Mouse (Mus musculus): Measurements from ENCODE around the gene Acot6.
"Not testable (repeated sequence)": the region's sequence is repeated elsewhere in the genome, so short reads cannot be mapped to it uniquely, and the experiment has no call there.

Gene Acot6

DNA sequence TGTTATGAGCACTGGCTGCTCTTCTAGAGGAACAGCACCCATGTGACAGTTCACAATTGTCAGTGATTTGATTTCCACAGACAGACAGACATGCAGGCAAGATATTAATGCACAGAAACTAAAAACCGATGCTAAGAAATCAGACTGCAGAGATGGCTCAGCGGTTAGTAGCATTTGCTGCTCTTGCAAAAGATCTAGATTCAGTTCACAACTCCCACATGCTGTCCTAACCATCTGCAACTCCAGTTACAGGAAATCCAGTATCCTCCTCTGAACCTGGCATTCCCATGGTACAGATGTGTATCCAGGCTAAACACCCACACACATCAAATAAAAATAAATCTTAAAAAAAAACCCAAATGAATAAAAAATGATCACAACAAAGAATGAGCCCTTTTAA is 28.8 kb upstream of the Acot6 start:
- Histone ChIP-seq H3K36me3 (ENCODE audit: control insufficient read depth, insufficient read depth, low read length, poor library complexity, severe bottlenecking) (no peaks in the 10 kb centered on the region), H3K27me3 (ENCODE audit: control insufficient read depth, insufficient read depth, low read length, poor library complexity, severe bottlenecking) (no peaks in the 10 kb centered on the region)
- no peak for DNase-seq (ENCODE audit: low read depth, low spot score)

DNA sequence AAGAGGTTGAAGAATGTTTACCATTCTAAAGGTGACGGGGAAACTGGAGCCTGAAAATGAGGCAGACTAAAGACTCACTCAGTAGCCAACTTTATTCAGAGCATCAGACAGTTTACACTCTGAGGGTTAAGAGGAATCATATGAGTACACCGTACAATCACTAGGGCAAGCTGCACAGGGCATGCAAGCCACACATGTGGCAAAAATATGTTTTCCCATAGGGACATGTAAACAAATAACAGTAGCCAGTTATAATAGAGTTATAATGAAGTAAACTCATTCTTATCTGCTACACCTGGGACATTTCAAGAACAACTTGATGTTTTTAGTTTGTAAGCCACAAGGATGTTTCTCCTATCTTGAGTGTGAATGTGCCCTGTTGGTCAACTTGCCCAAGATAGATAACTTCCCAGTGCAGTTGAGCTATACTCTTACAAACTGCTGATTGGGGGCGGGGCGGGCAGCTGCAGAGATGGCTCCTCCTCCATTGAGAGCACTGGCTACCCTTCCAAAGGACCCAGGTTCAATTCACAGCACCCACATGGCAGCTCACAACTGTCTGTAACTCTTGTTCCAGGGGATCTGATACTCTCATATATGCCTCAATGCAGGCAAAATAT is 23.0 kb upstream of the Acot6 start:
- H3K36me3 ChIP-seq (ENCODE audit: control insufficient read depth, insufficient read depth, low read length, poor library complexity, severe bottlenecking) = no peaks in the 10 kb centered on the region
- no peaks in the 10 kb centered on the region for H3K27me3 ChIP-seq (ENCODE audit: control insufficient read depth, insufficient read depth, low read length, poor library complexity, severe bottlenecking)
- DNase-seq (ENCODE audit: low read depth, low spot score) = no peak

DNA sequence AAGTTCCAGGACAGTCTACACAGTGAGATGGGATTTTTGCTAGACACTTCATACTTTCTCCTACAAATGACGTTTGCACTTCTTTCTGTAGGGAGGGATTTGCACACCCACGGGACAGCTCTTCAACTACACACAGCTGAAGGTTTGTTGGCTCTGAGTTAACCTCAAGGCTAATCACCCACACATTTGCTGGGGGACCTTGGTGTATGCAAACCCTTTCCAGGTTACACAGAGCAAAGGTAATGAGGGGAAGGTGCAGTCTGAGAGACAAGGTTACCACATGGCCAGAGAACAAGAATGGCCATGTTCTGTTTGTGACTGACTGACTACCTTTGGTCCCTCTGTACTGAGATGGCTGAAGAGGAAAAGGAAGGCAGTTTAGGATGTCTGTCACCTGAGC is 16.6 kb upstream of the Acot6 start:
- Histone ChIP-seq H3K36me3 (ENCODE audit: control insufficient read depth, insufficient read depth, low read length, poor library complexity, severe bottlenecking) (no peaks in the 10 kb centered on the region), H3K27me3 (ENCODE audit: control insufficient read depth, insufficient read depth, low read length, poor library complexity, severe bottlenecking) (no peaks in the 10 kb centered on the region; the same call in 1 of the 2 replicates)
- no peak for DNase-seq (ENCODE audit: low read depth, low spot score)

DNA sequence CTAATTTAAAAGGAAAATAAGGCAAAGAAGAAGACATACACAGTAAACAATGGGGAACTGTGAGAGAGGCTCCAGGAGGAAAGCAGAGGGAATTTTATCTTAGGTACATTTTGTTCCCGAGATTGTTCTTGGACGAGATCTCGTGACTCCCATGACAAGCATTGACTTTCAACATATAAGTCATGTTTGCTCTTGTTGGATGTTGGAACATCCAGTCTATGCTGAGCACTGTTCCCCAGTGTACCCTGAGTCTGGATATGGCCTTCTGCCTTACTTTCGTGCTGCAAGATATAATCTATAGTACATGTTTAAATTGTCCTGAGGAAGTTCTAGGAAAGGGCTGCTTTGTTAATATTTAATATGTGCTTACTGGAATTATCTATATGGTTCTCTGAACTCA is 15.9 kb upstream of the Acot6 start:
- H3K27me3 ChIP-seq (ENCODE audit: control insufficient read depth, insufficient read depth, low read length, poor library complexity, severe bottlenecking) = no peaks in the 10 kb centered on the region; the same call in 1 of the 2 replicates
- H3K36me3 ChIP-seq (ENCODE audit: control insufficient read depth, insufficient read depth, low read length, poor library complexity, severe bottlenecking) = no peaks in the 10 kb centered on the region
- no peak for DNase-seq (ENCODE audit: low read depth, low spot score)

DNA sequence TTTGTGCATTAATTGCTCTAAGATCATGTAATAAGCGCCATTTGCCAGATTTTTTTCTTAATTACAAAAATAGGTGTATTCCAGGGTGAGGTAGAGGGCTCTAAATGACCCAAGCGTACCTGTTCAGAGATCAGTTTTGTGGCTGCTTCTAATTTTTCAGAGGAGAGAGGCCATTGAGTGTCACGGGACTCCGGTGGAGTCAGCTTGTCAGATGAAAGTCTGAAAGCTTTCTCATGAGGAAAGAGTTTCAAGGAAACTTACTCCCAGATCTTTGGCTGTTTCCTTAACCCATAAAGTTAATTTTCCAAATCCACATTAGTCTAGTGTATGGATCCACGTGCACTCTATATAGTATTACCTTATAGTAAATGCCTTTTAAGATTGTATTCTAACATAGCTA is 5.8 kb upstream of the Acot6 start:
- H3K27me3 ChIP-seq (ENCODE audit: control insufficient read depth, insufficient read depth, low read length, poor library complexity, severe bottlenecking); H3K36me3 ChIP-seq (ENCODE audit: control insufficient read depth, insufficient read depth, low read length, poor library complexity, severe bottlenecking); DNase-seq (ENCODE audit: low read depth, low spot score): not testable (repeated sequence)

DNA sequence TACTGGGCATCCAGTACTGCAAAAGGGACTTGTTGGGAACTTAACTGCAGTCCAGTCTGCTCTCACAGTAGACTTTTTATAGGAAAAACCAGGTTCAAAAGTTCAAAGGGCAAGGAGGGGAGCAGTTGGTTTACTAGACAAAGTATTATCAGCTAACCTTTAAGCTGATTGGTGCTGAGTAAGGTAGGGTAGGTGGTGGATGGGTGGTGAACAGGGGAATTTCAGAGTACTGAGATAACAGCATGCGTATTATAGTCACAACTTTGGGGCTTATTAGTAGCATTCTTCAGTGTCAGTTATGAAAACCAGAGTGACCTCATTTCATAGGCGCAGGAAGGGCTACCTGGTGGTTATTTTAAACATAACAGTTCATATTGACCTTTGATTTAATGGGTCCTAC is 849 bp upstream of the Acot6 start:
- H3K36me3 ChIP-seq (ENCODE audit: control insufficient read depth, insufficient read depth, low read length, poor library complexity, severe bottlenecking) = no peaks in the 10 kb centered on the region
- H3K27me3 ChIP-seq (ENCODE audit: control insufficient read depth, insufficient read depth, low read length, poor library complexity, severe bottlenecking) = no peaks in the 10 kb centered on the region
- no peak for DNase-seq (ENCODE audit: low read depth, low spot score)

DNA sequence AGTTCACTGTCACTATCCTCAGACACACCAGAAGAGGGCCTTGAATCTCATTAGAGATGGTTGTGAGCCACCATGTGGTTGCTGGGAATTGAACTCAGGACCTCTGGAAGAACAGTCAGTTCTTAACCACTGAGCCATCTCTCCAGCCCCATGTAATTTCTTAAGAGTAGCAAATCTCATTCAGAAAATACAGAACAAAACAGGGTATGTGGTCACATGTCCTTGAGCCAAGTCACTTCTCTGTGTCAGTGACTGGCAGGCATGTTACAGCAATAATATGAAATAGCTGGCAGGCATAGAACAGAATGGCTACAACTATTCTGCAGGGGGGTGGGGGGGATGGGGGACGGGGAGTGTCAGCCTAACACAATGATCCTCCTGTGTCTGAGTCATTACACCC is 383 bp upstream of the Acot6 start:
- H3K27me3 ChIP-seq (ENCODE audit: control insufficient read depth, insufficient read depth, low read length, poor library complexity, severe bottlenecking) = no peaks in the 10 kb centered on the region
- DNase-seq (ENCODE audit: low read depth, low spot score) = no peak
- no peaks in the 10 kb centered on the region for H3K36me3 ChIP-seq (ENCODE audit: control insufficient read depth, insufficient read depth, low read length, poor library complexity, severe bottlenecking)

DNA sequence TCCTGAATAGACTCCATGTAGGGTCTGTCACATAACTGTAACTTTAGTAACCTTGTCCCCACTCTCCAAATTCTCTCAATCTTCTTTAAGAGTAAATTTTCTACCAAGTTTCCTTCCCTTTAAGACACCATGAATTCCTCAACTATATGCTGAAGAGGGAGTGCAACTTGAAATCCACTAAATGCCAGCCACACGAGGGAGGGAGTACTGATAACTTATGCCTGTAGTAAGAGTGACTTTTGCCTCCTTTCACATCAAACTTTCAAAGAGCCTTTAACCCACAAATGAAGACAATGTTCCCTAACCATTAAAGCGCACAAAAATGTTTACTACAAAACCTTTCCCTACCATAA is 1.0 kb downstream of the Acot6 start:
- no peaks in the 10 kb centered on the region for H3K27me3 ChIP-seq (ENCODE audit: control insufficient read depth, insufficient read depth, low read length, poor library complexity, severe bottlenecking)
- DNase-seq (ENCODE audit: low read depth, low spot score) = no peak
- no peaks in the 10 kb centered on the region for H3K36me3 ChIP-seq (ENCODE audit: control insufficient read depth, insufficient read depth, low read length, poor library complexity, severe bottlenecking)

DNA sequence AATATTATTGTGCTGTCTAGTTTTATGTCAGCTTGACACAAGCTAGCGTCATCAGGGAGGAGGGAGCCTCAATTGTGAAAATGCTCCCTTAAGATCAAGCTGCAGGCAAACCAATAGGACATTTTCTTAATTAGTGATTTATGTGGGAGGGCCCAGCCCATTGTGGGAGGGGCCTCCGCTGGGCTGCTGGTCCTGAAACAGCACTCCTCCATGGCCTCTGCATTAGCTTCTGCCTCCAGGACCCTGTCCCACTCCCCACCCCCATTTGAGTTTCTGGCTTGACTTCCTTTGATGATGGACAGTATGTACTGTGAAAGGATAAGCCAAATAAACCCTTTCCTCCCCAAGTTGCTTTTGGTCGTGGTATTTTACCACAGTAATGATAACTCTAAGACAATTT is 6.6 kb downstream of the Acot6 start:
- H3K36me3 ChIP-seq (ENCODE audit: control insufficient read depth, insufficient read depth, low read length, poor library complexity, severe bottlenecking) = no peaks in the 10 kb centered on the region
- H3K27me3 ChIP-seq (ENCODE audit: control insufficient read depth, insufficient read depth, low read length, poor library complexity, severe bottlenecking) = no peaks in the 10 kb centered on the region
- no peak for DNase-seq (ENCODE audit: low read depth, low spot score)

DNA sequence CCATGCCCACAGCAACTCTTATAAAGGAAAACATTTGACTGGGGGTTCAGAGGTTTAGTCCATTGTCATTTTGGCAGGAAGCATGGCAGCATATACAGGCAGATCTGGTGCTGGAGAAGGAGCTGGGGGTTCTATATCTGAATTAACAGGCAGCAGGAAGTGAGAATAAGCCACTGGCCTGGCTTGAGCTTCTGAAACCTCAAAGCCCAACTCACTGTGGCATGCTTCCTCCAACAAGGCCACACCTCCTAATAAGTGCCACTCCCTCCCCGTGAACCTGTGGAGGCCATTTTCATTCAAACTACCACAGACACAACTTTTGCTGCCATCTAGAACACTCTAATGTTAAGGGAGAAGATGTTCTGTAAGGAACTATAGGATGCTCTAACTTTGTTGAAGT is 7.2 kb downstream of the Acot6 start:
- H3K36me3 ChIP-seq (ENCODE audit: control insufficient read depth, insufficient read depth, low read length, poor library complexity, severe bottlenecking) = no peaks in the 10 kb centered on the region
- DNase-seq (ENCODE audit: low read depth, low spot score) = peak; percentile 51

DNA sequence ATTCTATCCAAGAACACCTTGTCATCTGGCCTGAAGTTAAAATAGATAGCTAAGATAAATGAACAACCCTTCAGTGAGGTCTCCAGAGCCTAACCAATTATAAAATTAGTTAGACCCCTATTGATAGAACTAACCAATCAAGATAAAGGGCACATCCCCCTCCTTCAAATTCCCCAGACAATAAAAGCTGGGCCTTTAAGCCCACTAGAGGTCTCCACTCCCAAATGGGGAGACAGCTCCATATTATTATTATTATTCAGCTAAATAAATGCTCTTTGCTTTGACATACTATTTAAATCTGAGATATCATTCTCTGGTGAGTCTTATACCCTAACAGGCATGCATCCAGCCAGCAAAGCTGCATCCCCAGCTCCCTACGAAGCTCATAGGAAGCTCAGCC is 9.5 kb downstream of the Acot6 start:
- H3K27me3 ChIP-seq (ENCODE audit: control insufficient read depth, insufficient read depth, low read length, poor library complexity, severe bottlenecking) = no peaks in the 10 kb centered on the region
- DNase-seq (ENCODE audit: low read depth, low spot score) = no peak
- no peaks in the 10 kb centered on the region for H3K36me3 ChIP-seq (ENCODE audit: control insufficient read depth, insufficient read depth, low read length, poor library complexity, severe bottlenecking)

More for the DNA sequence above, 7.2 kb downstream of the Acot6 start:
- no peaks in the 10 kb centered on the region for H3K27me3 ChIP-seq (ENCODE audit: control insufficient read depth, insufficient read depth, low read length, poor library complexity, severe bottlenecking)

DNA sequence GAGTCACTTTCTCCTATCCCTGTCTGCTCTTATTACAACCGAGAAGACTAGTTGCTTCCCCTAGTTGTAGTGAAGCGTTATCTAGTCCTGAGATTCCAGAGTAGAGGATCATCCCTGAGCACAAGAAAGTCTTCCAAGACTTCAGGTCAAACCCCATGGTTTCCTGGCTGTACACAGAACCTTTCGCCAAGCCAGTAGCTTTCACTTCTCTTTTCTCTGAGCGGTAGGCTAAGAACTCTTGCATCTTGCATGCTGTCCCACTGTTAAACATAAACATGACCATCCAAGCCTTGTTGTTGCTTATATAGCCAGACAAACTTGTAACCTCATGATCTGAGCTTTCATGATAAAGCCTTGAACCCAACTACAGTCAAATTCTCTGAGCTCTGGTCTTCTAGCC is 10.4 kb downstream of the Acot6 start:
- peak; percentile 45 for DNase-seq (ENCODE audit: low read depth, low spot score)
- no peaks in the 10 kb centered on the region for H3K27me3 ChIP-seq (ENCODE audit: control insufficient read depth, insufficient read depth, low read length, poor library complexity, severe bottlenecking)
- H3K36me3 ChIP-seq (ENCODE audit: control insufficient read depth, insufficient read depth, low read length, poor library complexity, severe bottlenecking) = no peaks in the 10 kb centered on the region

DNA sequence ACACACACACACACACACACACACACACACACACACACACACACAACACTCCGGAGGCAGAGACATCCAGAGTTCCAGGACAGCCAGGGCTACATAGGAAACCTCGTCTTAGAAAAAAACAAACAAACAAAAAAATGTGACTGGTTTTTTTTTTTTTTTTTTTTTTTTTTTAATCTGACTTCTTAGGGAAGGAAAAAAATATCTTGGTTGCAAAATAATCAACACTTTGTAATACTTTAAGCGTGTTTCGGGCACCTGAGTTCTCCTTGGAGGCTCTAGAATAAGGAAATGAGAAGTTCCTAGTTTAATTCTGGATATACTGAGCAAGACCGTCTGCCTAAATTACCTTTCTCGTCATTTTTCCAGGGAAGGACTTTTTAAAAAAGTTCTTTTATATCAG is 13.2 kb downstream of the Acot6 start:
- Histone ChIP-seq H3K36me3 (ENCODE audit: control insufficient read depth, insufficient read depth, low read length, poor library complexity, severe bottlenecking) (no peaks in the 10 kb centered on the region), H3K27me3 (ENCODE audit: control insufficient read depth, insufficient read depth, low read length, poor library complexity, severe bottlenecking) (no peaks in the 10 kb centered on the region)
- DNase-seq (ENCODE audit: low read depth, low spot score) = no peak

DNA sequence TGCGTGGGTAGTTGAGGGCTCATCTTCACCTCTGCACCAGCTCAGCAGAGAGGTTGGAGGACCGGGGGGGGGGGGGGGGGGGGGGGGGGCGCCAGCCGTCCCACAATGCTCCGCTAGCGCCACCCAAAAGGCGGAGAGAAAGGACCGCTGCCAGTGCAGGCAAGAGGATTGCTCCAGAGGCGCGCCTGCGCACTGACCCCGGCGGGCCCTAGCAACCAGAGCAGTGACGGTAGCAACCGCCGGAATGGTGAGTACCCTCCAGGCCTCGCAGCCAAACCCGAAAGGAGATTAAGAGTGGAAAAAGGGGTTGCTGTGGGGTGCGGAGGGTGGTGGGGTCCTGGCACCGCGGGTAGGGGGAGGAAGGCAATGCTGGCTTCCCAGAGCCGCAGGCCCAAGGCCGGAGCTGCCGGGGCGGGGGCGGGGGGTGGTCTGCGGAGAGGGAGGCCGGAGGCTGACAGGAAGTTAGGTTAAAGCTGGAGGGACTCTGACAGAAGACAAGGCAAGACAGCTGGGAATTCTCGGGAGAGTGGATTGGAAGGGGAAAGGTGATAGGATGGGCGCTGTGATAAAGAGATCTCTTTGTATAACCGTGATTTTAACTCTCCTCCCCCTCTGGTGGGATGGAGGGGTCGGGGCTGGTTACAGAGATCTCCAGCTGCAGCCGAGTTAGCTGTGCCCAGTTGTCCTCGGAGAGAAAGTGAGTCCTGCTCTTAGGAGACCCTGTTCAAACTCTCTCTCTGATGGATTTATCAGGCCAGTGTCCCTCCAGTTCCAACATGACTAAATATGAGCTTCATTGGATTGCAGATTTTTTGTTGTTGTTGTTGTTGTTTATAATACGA is 13.9 kb downstream of the Acot6 start, which contains the start of gene Dnal1:
TSS of gene Dnal1 (plus strand) at position 214 of the 842 bp plus-strand sequence.
- H3K27me3 ChIP-seq (ENCODE audit: control insufficient read depth, insufficient read depth, low read length, poor library complexity, severe bottlenecking) = no peaks in the 10 kb centered on the region
- no peaks in the 10 kb centered on the region for H3K36me3 ChIP-seq (ENCODE audit: control insufficient read depth, insufficient read depth, low read length, poor library complexity, severe bottlenecking)
- peak; percentile 82 for DNase-seq (ENCODE audit: low read depth, low spot score)

DNA sequence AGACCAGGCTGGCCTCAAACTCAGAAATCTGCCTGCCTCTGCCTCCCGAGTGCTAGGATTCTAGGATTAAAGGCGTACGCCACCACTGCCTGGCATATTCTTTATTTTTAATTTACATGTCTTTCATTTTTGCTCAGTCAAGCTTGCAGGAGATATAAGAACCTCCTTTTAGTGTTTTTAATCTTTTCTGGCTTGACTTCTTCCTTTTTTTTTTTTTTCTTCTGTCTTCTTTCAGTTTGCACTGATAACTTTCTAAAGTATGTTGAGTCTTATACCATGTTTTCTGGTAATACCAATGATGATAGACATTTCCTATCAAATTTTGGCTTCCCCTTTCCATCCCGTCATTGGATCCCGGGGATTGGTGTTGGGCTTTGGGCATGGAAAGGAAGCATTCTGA is 19.1 kb downstream of the Acot6 start:
- H3K36me3 ChIP-seq (ENCODE audit: control insufficient read depth, insufficient read depth, low read length, poor library complexity, severe bottlenecking) = no peaks in the 10 kb centered on the region
- no peak for DNase-seq (ENCODE audit: low read depth, low spot score)
- H3K27me3 ChIP-seq (ENCODE audit: control insufficient read depth, insufficient read depth, low read length, poor library complexity, severe bottlenecking) = no peaks in the 10 kb centered on the region
